Mouse (Mus musculus): ENCODE results near the gene Thap11. TPM values are rescaled to one million over a fixed set of nuclear protein-coding genes. Genes with fewer than 3 reads are reported as not detected.

Gene Thap11
- 27.4 and 28.5 TPM in 2 replicates for polyA plus RNA-seq (2012; ENCODE audit: insufficient read depth, insufficient read length, missing spikeins)

GRCm38 (mm10) chr8:105854715-105855216 lies at the start of gene Thap11:
Gene Thap11, plus strand, starts transcription at chr8:105855132.
- Histone ChIP-seq H3K4me1 (ENCODE audit: control insufficient read depth, insufficient read depth, low read length) (peaks cover 33% of the 10 kb centered on the region), H3K27ac (ENCODE audit: insufficient read depth, low read depth, low read length) (peak within 1 kb of the TSS; percentile 74)

GRCm38 (mm10) chr8:105805346-105805745 lies 49.6 kb upstream of the Thap11 start:
- Histone ChIP-seq H3K4me3 (ENCODE audit: insufficient read depth, low read length) (no peak overlapping the region), H3K4me1 (ENCODE audit: control insufficient read depth, insufficient read depth, low read length) (peaks cover 33% of the 10 kb centered on the region), H3K27ac (ENCODE audit: insufficient read depth, low read depth, low read length) (0 out of 2 replicates have a peak overlapping the region, but pooled peaks have one; percentile 0)
- TF ChIP-seq CTCF (IDR thresholded peaks at IDR 0.05; ENCODE audit: low read depth, low read length) (no peak), POLR2A (IDR thresholded peaks at IDR 0.05; ENCODE audit: borderline replicate concordance, low read depth, low read length) (no peak)

More at GRCm38 (mm10) chr8:105854715-105855216, at the start of gene Thap11:
- TF ChIP-seq POLR2A (IDR thresholded peaks at IDR 0.05; ENCODE audit: borderline replicate concordance, low read depth, low read length) (no peak), CTCF (IDR thresholded peaks at IDR 0.05; ENCODE audit: low read depth, low read length) (peak; percentile 51; the same call in 1 of the 2 replicates)
- H3K4me3 ChIP-seq (ENCODE audit: insufficient read depth, low read length): peak within 1 kb of the TSS; percentile 89

GRCm38 (mm10) chr8:105805964-105806363 lies 49.0 kb upstream of the Thap11 start:
- H3K4me1 ChIP-seq (ENCODE audit: control insufficient read depth, insufficient read depth, low read length): peaks cover 38% of the 10 kb centered on the region
- TF ChIP-seq CTCF (IDR thresholded peaks at IDR 0.05; ENCODE audit: low read depth, low read length) (no peak), POLR2A (IDR thresholded peaks at IDR 0.05; ENCODE audit: borderline replicate concordance, low read depth, low read length) (no peak)
- H3K4me3 ChIP-seq (ENCODE audit: insufficient read depth, low read length): no peak overlapping the region
- H3K27ac ChIP-seq (ENCODE audit: insufficient read depth, low read depth, low read length): no peak overlapping the region

- no peak overlapping the region for H3K4me3 ChIP-seq (ENCODE audit: insufficient read depth, low read length)
- TF ChIP-seq CTCF (IDR thresholded peaks at IDR 0.05; ENCODE audit: low read depth, low read length) (no peak), POLR2A (IDR thresholded peaks at IDR 0.05; ENCODE audit: borderline replicate concordance, low read depth, low read length) (no peak)
- H3K27ac ChIP-seq (ENCODE audit: insufficient read depth, low read depth, low read length): no peak overlapping the region
- peaks cover 46% of the 10 kb centered on the region for H3K4me1 ChIP-seq (ENCODE audit: control insufficient read depth, insufficient read depth, low read length)
Observed at GRCm38 (mm10) chr8:105807766-105808165, 47.2 kb upstream of the Thap11 start.

- Histone ChIP-seq H3K27ac (ENCODE audit: insufficient read depth, low read depth, low read length) (no peak overlapping the region), H3K4me1 (ENCODE audit: control insufficient read depth, insufficient read depth, low read length) (peaks cover 46% of the 10 kb centered on the region), H3K4me3 (ENCODE audit: insufficient read depth, low read length) (no peak overlapping the region)
- no peak for TF ChIP-seq POLR2A (IDR thresholded peaks at IDR 0.05; ENCODE audit: borderline replicate concordance, low read depth, low read length)
- TF ChIP-seq CTCF (IDR thresholded peaks at IDR 0.05; ENCODE audit: low read depth, low read length): no peak
Observed at GRCm38 (mm10) chr8:105808480-105808879, 46.5 kb upstream of the Thap11 start.

GRCm38 (mm10) chr8:105810245-105810786 lies 44.6 kb upstream of the Thap11 start:
- Histone ChIP-seq H3K27ac (ENCODE audit: insufficient read depth, low read depth, low read length) (no peak overlapping the region), H3K4me1 (ENCODE audit: control insufficient read depth, insufficient read depth, low read length) (peaks cover 47% of the 10 kb centered on the region), H3K4me3 (ENCODE audit: insufficient read depth, low read length) (no peak overlapping the region)
- TF ChIP-seq POLR2A (IDR thresholded peaks at IDR 0.05; ENCODE audit: borderline replicate concordance, low read depth, low read length) (no peak), CTCF (IDR thresholded peaks at IDR 0.05; ENCODE audit: low read depth, low read length) (no peak)

GRCm38 (mm10) chr8:105811061-105811460 lies 43.9 kb upstream of the Thap11 start:
- H3K4me3 ChIP-seq (ENCODE audit: insufficient read depth, low read length): no peak overlapping the region
- TF ChIP-seq POLR2A (IDR thresholded peaks at IDR 0.05; ENCODE audit: borderline replicate concordance, low read depth, low read length): no peak
- H3K27ac ChIP-seq (ENCODE audit: insufficient read depth, low read depth, low read length): no peak overlapping the region
- peaks cover 41% of the 10 kb centered on the region for H3K4me1 ChIP-seq (ENCODE audit: control insufficient read depth, insufficient read depth, low read length)

- H3K4me3 ChIP-seq (ENCODE audit: insufficient read depth, low read length): no peak overlapping the region
- TF ChIP-seq CTCF (IDR thresholded peaks at IDR 0.05; ENCODE audit: low read depth, low read length) (no peak), POLR2A (IDR thresholded peaks at IDR 0.05; ENCODE audit: borderline replicate concordance, low read depth, low read length) (no peak)
- peaks cover 37% of the 10 kb centered on the region for H3K4me1 ChIP-seq (ENCODE audit: control insufficient read depth, insufficient read depth, low read length)
- H3K27ac ChIP-seq (ENCODE audit: insufficient read depth, low read depth, low read length): no peak overlapping the region
Observed at GRCm38 (mm10) chr8:105811543-105811942, 43.4 kb upstream of the Thap11 start.

GRCm38 (mm10) chr8:105812511-105812910 lies 42.4 kb upstream of the Thap11 start:
- H3K27ac ChIP-seq (ENCODE audit: insufficient read depth, low read depth, low read length): no peak overlapping the region
- no peak for TF ChIP-seq CTCF (IDR thresholded peaks at IDR 0.05; ENCODE audit: low read depth, low read length)
- TF ChIP-seq POLR2A (IDR thresholded peaks at IDR 0.05; ENCODE audit: borderline replicate concordance, low read depth, low read length): no peak

GRCm38 (mm10) chr8:105813241-105813640 lies 41.7 kb upstream of the Thap11 start:
- no peak for TF ChIP-seq CTCF (IDR thresholded peaks at IDR 0.05; ENCODE audit: low read depth, low read length)
- no peak for TF ChIP-seq POLR2A (IDR thresholded peaks at IDR 0.05; ENCODE audit: borderline replicate concordance, low read depth, low read length)
- Histone ChIP-seq H3K4me3 (ENCODE audit: insufficient read depth, low read length) (no peak overlapping the region), H3K27ac (ENCODE audit: insufficient read depth, low read depth, low read length) (no peak overlapping the region), H3K4me1 (ENCODE audit: control insufficient read depth, insufficient read depth, low read length) (peaks cover 28% of the 10 kb centered on the region)

More at GRCm38 (mm10) chr8:105812511-105812910, 42.4 kb upstream of the Thap11 start:
- no peak overlapping the region for H3K4me3 ChIP-seq (ENCODE audit: insufficient read depth, low read length)
- H3K4me1 ChIP-seq (ENCODE audit: control insufficient read depth, insufficient read depth, low read length): peaks cover 34% of the 10 kb centered on the region
